In genomic region chr8:82863041-82863744, GRCm38 (mm10) we compare ENCODE assay signal across 8 mouse cellular contexts. TPM values are rescaled to one million over a fixed set of nuclear protein-coding genes. Genes with fewer than 3 reads are reported as not detected.
DNase-seq lines count a peak whose midpoint lies in the region; ATAC-seq and TF ChIP-seq lines count a peak whose summit lies in the region.

TSS of gene Rnf150 (plus strand) at chr8:82863356.

- H3K4me1 ChIP-seq in ES-Bruce4 (ENCODE audit: control insufficient read depth, insufficient read depth, low read length), result no peaks in the 10 kb centered on the region
- H3K4me1 ChIP-seq in hindbrain, embryonic 10.5 days (replicated peaks), result peaks cover 18% of the 10 kb centered on the region
- H3K4me1 ChIP-seq in lung, embryonic 16.5 days (replicated peaks; ENCODE audit: control insufficient read depth, insufficient read depth, low read length), result peaks cover 9% of the 10 kb centered on the region

- H3K9me3 ChIP-seq in ES-Bruce4 (replicated peaks; ENCODE audit: control insufficient read depth, insufficient read depth, low read length, poor library complexity, severe bottlenecking), result no peaks in the 10 kb centered on the region
- no peaks in the 10 kb centered on the region for H3K9me3 ChIP-seq in hindbrain, embryonic 10.5 days
- H3K9me3 ChIP-seq in lung, embryonic 16.5 days (ENCODE audit: control insufficient read depth, low read length), result no peaks in the 10 kb centered on the region

- H3K36me3 ChIP-seq in ES-Bruce4 (ENCODE audit: control insufficient read depth, insufficient read depth, low read length, poor library complexity, severe bottlenecking), result no peaks in the 10 kb centered on the region
- no peaks in the 10 kb centered on the region for H3K36me3 ChIP-seq in hindbrain, embryonic 10.5 days
- no peaks in the 10 kb centered on the region for H3K36me3 ChIP-seq in lung, embryonic 16.5 days (ENCODE audit: control insufficient read depth, insufficient read depth, low read length)

- H3K4me2 ChIP-seq in lung, embryonic 16.5 days (ENCODE audit: low read depth, low read length), result peak within 1 kb of the TSS; percentile 88

- peaks cover 15% of the 10 kb centered on the region for H3K27me3 ChIP-seq in ES-Bruce4 (ENCODE audit: control insufficient read depth, insufficient read depth, low read length, poor library complexity, severe bottlenecking)
- no peaks in the 10 kb centered on the region; the same call in 1 of the 2 replicates for H3K27me3 ChIP-seq in hindbrain, embryonic 10.5 days (ENCODE audit: insufficient read depth, poor library complexity, severe bottlenecking)
- no peaks in the 10 kb centered on the region for H3K27me3 ChIP-seq in lung, embryonic 16.5 days (ENCODE audit: control insufficient read depth, insufficient read depth, low read depth, low read length)

- under 1% methylated on average over 39 of the region's 39 CpGs for WGBS in hindbrain, embryonic 10.5 days
- 0% methylated on average over 32 of the region's 39 CpGs for WGBS in lung, embryonic 16.5 days

- H3K27ac ChIP-seq in ES-Bruce4 (ENCODE audit: insufficient read depth, low read length), result no peak within 1 kb of the TSS
- H3K27ac ChIP-seq in hindbrain, embryonic 10.5 days, result peak within 1 kb of the TSS; percentile 95
- peak within 1 kb of the TSS; percentile 47 for H3K27ac ChIP-seq in lung, embryonic 16.5 days (ENCODE audit: low read length)

- ATAC-seq in frontal cortex, adult (ENCODE audit: low TSS enrichment), result peak; percentile 66
- ATAC-seq in lung, embryonic 16.5 days (ENCODE audit: low read depth), result peak; percentile 83

- H3K4me3 ChIP-seq in ES-Bruce4 (ENCODE audit: low read depth, low read length), result peak within 1 kb of the TSS; percentile 64
- H3K4me3 ChIP-seq in hindbrain, embryonic 10.5 days, result peak within 1 kb of the TSS; percentile 86
- peak within 1 kb of the TSS; percentile 81 for H3K4me3 ChIP-seq in lung, embryonic 16.5 days (ENCODE audit: low read length)

- no peak for TF ChIP-seq EP300 in ES-Bruce4 (IDR thresholded peaks at IDR 0.05; ENCODE audit: insufficient read depth, low read depth, low read length)

- TF ChIP-seq CTCF in ES-Bruce4 (IDR thresholded peaks at IDR 0.05; ENCODE audit: low read depth, low read length), result peak; percentile 79

- peak within 1 kb of the TSS; percentile 64 for H3K9ac ChIP-seq in ES-Bruce4 (ENCODE audit: low read depth, poor library complexity, severe bottlenecking)
- peak within 1 kb of the TSS; percentile 88 for H3K9ac ChIP-seq in lung, embryonic 16.5 days (ENCODE audit: low read length)

- peak; percentile 87 for DNase-seq in cerebellum, adult 11-12 months
- DNase-seq in hindbrain, embryonic 10.5 days (ENCODE audit: low spot score), result peak; percentile 85
- DNase-seq in layer of hippocampus, adult 9-11 months, result peak; percentile 83
- peak; percentile 40 for DNase-seq in ovary, adult 18-20 months (ENCODE audit: low spot score)
- DNase-seq in thymus, postnatal 10 days (ENCODE audit: low spot score in 2 of 2), result peak; percentile 19 to 57

- no peak for TF ChIP-seq POLR2A in ES-Bruce4 (IDR thresholded peaks at IDR 0.05; ENCODE audit: insufficient read depth, low read length)

RNA-seq across cellular contexts. Expression of gene Rnf150, which starts in this region (rescaled TPM):
- polyA plus RNA-seq in ES-Bruce4 (2011; ENCODE audit: insufficient read depth, insufficient read length, low read depth, missing spikeins), result 0.35 and 0.46 TPM in 2 replicates
- 1.2 and 1.3 TPM in 2 replicates for polyA plus RNA-seq in hindbrain, embryonic 10.5 days (2016; fragmentation: Nextera tagmentation; extraction: Ambion mirVana)
- 1.5 and 1.8 TPM in 2 replicates for polyA plus RNA-seq in lung, embryonic 16.5 days (2015; fragmentation: Nextera tagmentation; extraction: Ambion mirVana)
